Mouse (Mus musculus): ENCODE results near the gene Ptprn2. TPM values are rescaled to one million over a fixed set of nuclear protein-coding genes. Genes with fewer than 3 reads are reported as not detected.

Gene Ptprn2
- polyA plus RNA-seq, 1 experiment from 2014 or later, result 24.7 TPM

DNA sequence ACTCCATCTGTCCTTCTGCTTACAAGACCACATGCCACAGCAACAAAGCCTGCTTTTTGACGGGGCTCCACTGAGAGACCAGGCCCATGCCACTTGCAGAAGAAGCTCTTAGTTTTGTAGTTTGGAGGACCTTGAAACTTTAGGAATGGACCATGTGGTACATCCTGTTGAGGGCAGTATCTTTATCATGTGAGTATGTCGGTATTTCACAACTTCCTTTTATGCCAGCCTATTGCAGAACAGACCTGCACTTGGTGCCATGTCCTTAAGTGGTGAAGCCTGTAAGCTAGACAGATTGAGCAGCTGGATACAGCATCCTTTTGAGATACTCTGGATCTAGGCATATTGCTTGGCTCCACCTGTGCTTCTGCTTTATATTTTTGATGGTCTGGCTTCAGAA lies 12.3 kb upstream of the Ptprn2 start:
- ATAC-seq (ENCODE audit: low read depth), result no peak

DNA sequence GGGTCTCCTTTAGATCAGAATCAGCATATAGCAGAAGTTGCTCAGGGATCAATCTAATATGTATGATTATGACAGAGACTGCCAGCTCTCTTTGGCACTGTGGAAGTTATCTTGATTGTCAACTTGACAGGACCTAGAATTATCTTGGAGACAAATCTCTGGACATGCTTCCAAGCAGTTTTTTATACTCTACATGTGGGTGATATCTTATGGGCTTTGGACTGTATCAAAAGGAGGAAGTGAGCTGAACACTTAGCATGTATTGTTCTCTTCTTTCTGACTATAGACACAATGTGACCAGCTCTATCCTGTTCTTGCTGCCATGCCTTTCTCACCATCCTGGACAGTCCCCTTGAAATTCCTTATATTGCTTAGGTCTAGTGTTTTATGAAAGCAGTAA lies 11.8 kb upstream of the Ptprn2 start:
- Histone ChIP-seq H3K4me1 (ENCODE audit: control insufficient read depth, insufficient read depth, low read length) (no peaks in the 10 kb centered on the region), H3K27me3 (ENCODE audit: control insufficient read depth, insufficient read depth, low read length) (no peaks in the 10 kb centered on the region), H3K9ac (replicated peaks; ENCODE audit: low read depth, low read length) (no peak overlapping the region), H3K9me3 (ENCODE audit: control insufficient read depth, low read length) (no peaks in the 10 kb centered on the region), H3K4me2 (ENCODE audit: low read depth, low read length) (no peak overlapping the region), H3K4me3 (ENCODE audit: low read depth, low read length) (no peak overlapping the region), H3K27ac (ENCODE audit: low read depth, low read length) (no peak overlapping the region), H3K36me3 (ENCODE audit: control insufficient read depth, insufficient read depth, low read length) (no peaks in the 10 kb centered on the region)
- ATAC-seq (ENCODE audit: low read depth), result no peak

More for the DNA sequence above, 12.3 kb upstream of the Ptprn2 start:
- Histone ChIP-seq H3K36me3 (ENCODE audit: control insufficient read depth, insufficient read depth, low read length) (no peaks in the 10 kb centered on the region), H3K27ac (ENCODE audit: low read depth, low read length) (no peak overlapping the region), H3K4me1 (ENCODE audit: control insufficient read depth, insufficient read depth, low read length) (no peaks in the 10 kb centered on the region), H3K4me3 (ENCODE audit: low read depth, low read length) (no peak overlapping the region), H3K4me2 (ENCODE audit: low read depth, low read length) (no peak overlapping the region), H3K27me3 (ENCODE audit: control insufficient read depth, insufficient read depth, low read length) (no peaks in the 10 kb centered on the region), H3K9me3 (ENCODE audit: control insufficient read depth, low read length) (no peaks in the 10 kb centered on the region), H3K9ac (replicated peaks; ENCODE audit: low read depth, low read length) (no peak overlapping the region)
- 91% methylated on average over 2 of the region's 2 CpGs for WGBS

DNA sequence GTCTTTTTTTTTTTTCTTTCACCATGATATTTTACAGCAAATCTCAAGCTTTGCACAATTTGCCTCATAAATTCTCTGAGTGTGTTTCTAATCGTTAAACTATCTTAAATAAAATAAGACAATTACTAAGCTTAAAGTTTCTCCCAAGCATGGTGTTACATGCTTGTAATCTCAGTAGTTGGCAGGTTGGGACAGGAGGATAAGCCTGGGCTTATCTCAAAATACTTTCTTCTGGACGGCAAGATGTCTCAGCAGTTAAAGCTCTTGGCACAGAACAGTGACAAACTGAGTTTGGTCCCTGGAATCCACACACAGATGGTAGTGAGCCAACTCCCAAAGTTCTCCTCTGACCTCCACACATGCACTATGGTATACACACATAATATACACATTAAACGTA lies 10.8 kb upstream of the Ptprn2 start:
- no peaks in the 10 kb centered on the region for H3K27me3 ChIP-seq (ENCODE audit: control insufficient read depth, insufficient read depth, low read length)
- no peaks in the 10 kb centered on the region for H3K4me1 ChIP-seq (ENCODE audit: control insufficient read depth, insufficient read depth, low read length)
- no peak overlapping the region for H3K4me3 ChIP-seq (ENCODE audit: low read depth, low read length)
- 88% methylated on average over 3 of the region's 3 CpGs for WGBS
- H3K4me2 ChIP-seq (ENCODE audit: low read depth, low read length), result no peak overlapping the region
- no peak for ATAC-seq (ENCODE audit: low read depth)
- H3K36me3 ChIP-seq (ENCODE audit: control insufficient read depth, insufficient read depth, low read length), result no peaks in the 10 kb centered on the region
- no peak overlapping the region for H3K27ac ChIP-seq (ENCODE audit: low read depth, low read length)
- no peaks in the 10 kb centered on the region for H3K9me3 ChIP-seq (ENCODE audit: control insufficient read depth, low read length)
- no peak overlapping the region for H3K9ac ChIP-seq (replicated peaks; ENCODE audit: low read depth, low read length)

DNA sequence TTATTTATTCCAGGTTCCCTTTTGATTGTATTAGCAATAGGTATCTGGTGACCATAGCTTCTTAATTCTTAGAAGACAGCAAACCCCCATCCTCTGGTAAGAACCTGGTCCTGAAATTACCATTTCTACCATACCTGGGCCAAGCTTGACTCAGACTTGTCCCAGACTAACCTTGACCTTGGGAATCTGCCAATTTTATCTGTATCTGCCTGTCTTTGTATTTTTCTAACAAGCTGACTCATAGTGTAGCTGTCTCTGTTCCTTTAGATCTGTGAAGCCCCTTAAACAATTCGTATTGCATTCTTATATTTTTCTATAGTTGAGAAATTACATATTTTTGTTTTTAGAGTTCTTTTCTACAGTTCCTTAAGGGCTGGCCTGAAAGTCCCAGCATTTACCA lies 6.7 kb upstream of the Ptprn2 start:
- ATAC-seq (ENCODE audit: low read depth), result no peak
- Histone ChIP-seq H3K4me2 (ENCODE audit: low read depth, low read length) (no peak overlapping the region), H3K36me3 (ENCODE audit: control insufficient read depth, insufficient read depth, low read length) (no peaks in the 10 kb centered on the region), H3K4me1 (ENCODE audit: control insufficient read depth, insufficient read depth, low read length) (no peaks in the 10 kb centered on the region), H3K27ac (ENCODE audit: low read depth, low read length) (no peak overlapping the region), H3K9ac (replicated peaks; ENCODE audit: low read depth, low read length) (no peak overlapping the region), H3K9me3 (ENCODE audit: control insufficient read depth, low read length) (no peaks in the 10 kb centered on the region), H3K27me3 (ENCODE audit: control insufficient read depth, insufficient read depth, low read length) (no peaks in the 10 kb centered on the region), H3K4me3 (ENCODE audit: low read depth, low read length) (no peak overlapping the region)
- 46% methylated on average over 1 of the region's 1 CpGs for WGBS

DNA sequence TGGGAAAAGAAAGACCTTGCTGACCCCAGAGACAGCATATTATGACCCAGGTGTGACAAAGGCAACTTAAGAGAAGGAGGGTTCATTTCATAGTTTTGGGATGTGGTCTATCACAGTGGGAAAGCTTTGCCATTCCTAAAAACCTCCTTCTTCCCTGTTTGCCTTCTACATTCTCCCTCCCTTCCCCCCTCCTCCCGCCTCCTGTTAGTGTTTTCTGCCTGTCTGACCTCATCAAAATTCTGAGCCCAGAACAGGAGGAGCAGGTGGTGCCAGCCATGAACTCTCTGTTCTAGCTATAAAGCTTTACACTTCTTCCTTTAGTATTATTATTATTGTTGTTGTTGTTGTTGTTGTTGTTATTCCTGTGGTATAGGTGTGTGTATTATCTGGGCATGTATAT lies 3.6 kb upstream of the Ptprn2 start:
- 83% methylated on average over 1 of the region's 1 CpGs for WGBS
- no peak overlapping the region for H3K4me2 ChIP-seq (ENCODE audit: low read depth, low read length)
- H3K27me3 ChIP-seq (ENCODE audit: control insufficient read depth, insufficient read depth, low read length), result no peaks in the 10 kb centered on the region
- H3K36me3 ChIP-seq (ENCODE audit: control insufficient read depth, insufficient read depth, low read length), result no peaks in the 10 kb centered on the region
- 0 out of 2 replicates have a peak, but pooled peaks cover 3% of the 10 kb centered on the region for H3K4me1 ChIP-seq (ENCODE audit: control insufficient read depth, insufficient read depth, low read length)
- no peak overlapping the region for H3K27ac ChIP-seq (ENCODE audit: low read depth, low read length)
- no peak for ATAC-seq (ENCODE audit: low read depth)
- H3K9me3 ChIP-seq (ENCODE audit: control insufficient read depth, low read length), result no peaks in the 10 kb centered on the region
- H3K9ac ChIP-seq (replicated peaks; ENCODE audit: low read depth, low read length), result no peak overlapping the region
- no peak overlapping the region for H3K4me3 ChIP-seq (ENCODE audit: low read depth, low read length)

DNA sequence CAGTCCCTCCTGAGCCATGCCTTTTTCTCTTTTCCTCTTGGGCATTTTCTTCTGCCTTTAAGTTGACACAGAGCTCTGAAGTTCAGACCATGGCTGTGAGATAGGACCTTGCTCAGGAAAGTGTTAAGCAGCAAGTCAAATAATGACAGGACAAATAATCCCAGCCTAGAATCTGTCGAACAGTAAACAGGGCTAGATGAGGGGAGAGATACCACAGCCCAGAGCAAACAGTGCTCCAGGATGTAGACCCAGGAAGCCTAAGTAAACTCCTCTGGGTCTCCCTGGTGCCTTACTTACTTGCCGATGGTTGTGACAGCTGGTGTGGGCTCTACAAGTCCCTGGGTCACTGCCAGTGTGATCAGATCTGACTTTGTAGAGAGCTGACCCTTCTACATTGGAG lies 1.9 kb upstream of the Ptprn2 start:
- H3K36me3 ChIP-seq (ENCODE audit: control insufficient read depth, insufficient read depth, low read length), result no peaks in the 10 kb centered on the region
- WGBS, result 81% methylated on average over 2 of the region's 2 CpGs
- no peaks in the 10 kb centered on the region for H3K9me3 ChIP-seq (ENCODE audit: control insufficient read depth, low read length)
- no peak for ATAC-seq (ENCODE audit: low read depth)
- 0 out of 2 replicates have a peak, but pooled peaks cover 7% of the 10 kb centered on the region for H3K4me1 ChIP-seq (ENCODE audit: control insufficient read depth, insufficient read depth, low read length)
- H3K9ac ChIP-seq (replicated peaks; ENCODE audit: low read depth, low read length), result no peak overlapping the region
- H3K27ac ChIP-seq (ENCODE audit: low read depth, low read length), result no peak overlapping the region
- no peak overlapping the region for H3K4me3 ChIP-seq (ENCODE audit: low read depth, low read length)
- H3K4me2 ChIP-seq (ENCODE audit: low read depth, low read length), result no peak overlapping the region
- H3K27me3 ChIP-seq (ENCODE audit: control insufficient read depth, insufficient read depth, low read length), result no peaks in the 10 kb centered on the region

DNA sequence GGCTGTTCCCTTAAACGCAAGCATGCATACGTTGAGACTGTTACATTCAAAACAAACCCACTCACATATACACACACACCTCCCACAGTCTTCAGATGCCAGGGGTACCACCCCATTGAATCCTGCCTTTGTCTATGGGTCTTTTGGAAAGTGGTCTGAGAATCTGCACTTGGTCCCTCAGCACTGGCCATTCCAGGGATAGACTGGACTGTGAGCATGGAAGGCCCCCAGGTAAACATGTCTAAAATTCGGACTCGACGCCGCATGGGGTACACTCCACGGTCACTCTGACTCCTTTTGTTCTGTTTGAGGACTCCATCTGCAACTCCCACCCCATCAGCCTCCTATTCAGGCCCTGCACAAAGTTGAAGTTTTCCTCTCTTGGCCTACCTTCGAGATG lies 529 bp upstream of the Ptprn2 start:
- Histone ChIP-seq H3K27me3 (ENCODE audit: control insufficient read depth, insufficient read depth, low read length) (no peaks in the 10 kb centered on the region), H3K4me1 (ENCODE audit: control insufficient read depth, insufficient read depth, low read length) (0 out of 2 replicates have a peak, but pooled peaks cover 7% of the 10 kb centered on the region), H3K27ac (ENCODE audit: low read depth, low read length) (0 out of 2 replicates have a peak overlapping the region, but pooled peaks have one; percentile 93), H3K4me3 (ENCODE audit: low read depth, low read length) (peak overlapping the region; percentile 70), H3K9me3 (ENCODE audit: control insufficient read depth, low read length) (no peaks in the 10 kb centered on the region), H3K4me2 (ENCODE audit: low read depth, low read length) (peak overlapping the region; percentile 80), H3K36me3 (ENCODE audit: control insufficient read depth, insufficient read depth, low read length) (no peaks in the 10 kb centered on the region), H3K9ac (replicated peaks; ENCODE audit: low read depth, low read length) (no peak overlapping the region; the same call in 1 of the 2 replicates)
- WGBS, result 81% methylated on average over 8 of the region's 8 CpGs
- ATAC-seq (ENCODE audit: low read depth), result peak; percentile 11; the same call in 1 of the 2 replicates

DNA sequence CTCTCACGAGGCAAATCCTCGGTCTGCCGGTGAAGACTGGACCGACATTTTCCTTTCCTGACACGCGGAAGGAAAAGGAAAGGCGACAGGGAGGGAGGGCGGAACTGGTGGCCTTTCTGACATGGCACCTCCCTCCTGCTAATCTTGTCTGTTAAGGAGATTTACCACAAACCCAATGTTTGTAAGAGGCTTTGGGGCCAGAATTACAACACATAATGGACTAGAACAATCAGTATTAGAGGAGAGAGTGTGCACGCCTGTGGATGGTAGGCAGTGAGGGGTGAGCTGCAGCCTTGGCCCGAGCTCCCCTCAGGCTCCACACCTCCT lies 847 bp downstream of the Ptprn2 start:
- Histone ChIP-seq H3K36me3 (ENCODE audit: control insufficient read depth, insufficient read depth, low read length) (no peaks in the 10 kb centered on the region), H3K4me1 (ENCODE audit: control insufficient read depth, insufficient read depth, low read length) (0 out of 2 replicates have a peak, but pooled peaks cover 7% of the 10 kb centered on the region), H3K9ac (replicated peaks; ENCODE audit: low read depth, low read length) (peak overlapping the region; percentile 88), H3K27me3 (ENCODE audit: control insufficient read depth, insufficient read depth, low read length) (no peaks in the 10 kb centered on the region), H3K9me3 (ENCODE audit: control insufficient read depth, low read length) (no peaks in the 10 kb centered on the region), H3K4me3 (ENCODE audit: low read depth, low read length) (peak overlapping the region; percentile 70), H3K27ac (ENCODE audit: low read depth, low read length) (peak overlapping the region; percentile 93), H3K4me2 (ENCODE audit: low read depth, low read length) (peak overlapping the region; percentile 80)
- peak; percentile 29; the same call in 1 of the 2 replicates for ATAC-seq (ENCODE audit: low read depth)
- 1% methylated on average over 10 of the region's 10 CpGs for WGBS

DNA sequence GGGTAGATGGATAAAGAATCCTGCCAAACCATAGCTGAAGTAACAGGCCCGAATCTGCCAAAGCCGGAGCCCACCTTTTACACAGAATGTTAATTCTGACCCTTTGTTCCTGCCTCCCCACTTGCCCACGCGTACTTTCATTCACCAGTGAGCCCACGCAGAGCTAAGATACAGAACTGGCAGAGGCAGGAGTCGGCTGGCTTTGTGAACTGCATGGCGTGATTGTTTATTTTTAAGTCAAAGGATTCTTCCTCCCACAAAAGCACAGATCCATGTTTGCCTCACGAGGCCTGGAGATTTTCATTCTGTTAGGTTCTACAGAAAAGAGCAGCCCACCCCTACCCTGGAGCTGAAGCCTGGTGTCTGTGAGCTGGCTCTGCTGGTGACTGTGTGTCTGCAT lies 3.3 kb downstream of the Ptprn2 start:
- ATAC-seq (ENCODE audit: low read depth), result no peak
- H3K4me3 ChIP-seq (ENCODE audit: low read depth, low read length), result no peak overlapping the region
- H3K4me2 ChIP-seq (ENCODE audit: low read depth, low read length), result no peak overlapping the region
- H3K9ac ChIP-seq (replicated peaks; ENCODE audit: low read depth, low read length), result no peak overlapping the region
- no peaks in the 10 kb centered on the region for H3K36me3 ChIP-seq (ENCODE audit: control insufficient read depth, insufficient read depth, low read length)
- WGBS, result 67% methylated on average over 8 of the region's 8 CpGs
- H3K27ac ChIP-seq (ENCODE audit: low read depth, low read length), result no peak overlapping the region
- H3K27me3 ChIP-seq (ENCODE audit: control insufficient read depth, insufficient read depth, low read length), result no peaks in the 10 kb centered on the region
- H3K4me1 ChIP-seq (ENCODE audit: control insufficient read depth, insufficient read depth, low read length), result 0 out of 2 replicates have a peak, but pooled peaks cover 7% of the 10 kb centered on the region
- H3K9me3 ChIP-seq (ENCODE audit: control insufficient read depth, low read length), result no peaks in the 10 kb centered on the region

Measured in neural tube, embryonic 14.5 days (tissue).